Mouse (Mus musculus): Measurements from ENCODE around the gene Etv3. TPM values are rescaled to one million over a fixed set of nuclear protein-coding genes. Genes with fewer than 3 reads are reported as not detected.

Etv3 gene
- total and polyA plus RNA-seq, 3 experiments: 13.6 to 16.6 (median 15.7) TPM

GRCm38 (mm10) chr3:87568681-87569080 lies 43.5 kb downstream of the Etv3 start:
- Histone ChIP-seq H3K36me3 (replicated peaks) (no peaks in the 10 kb centered on the region), H3K27me3 (ENCODE audit: insufficient read depth, low read length) (peaks cover 11% of the 10 kb centered on the region), H3K9me3 (replicated peaks) (no peaks in the 10 kb centered on the region), H3K4me1 (ENCODE audit: insufficient read depth, low read depth, low read length) (no peaks in the 10 kb centered on the region; the same call in 1 of the 2 replicates), H3K4me3 (ENCODE audit: low read depth, low read length) (no peak overlapping the region)
- DNase-seq (ENCODE audit: low spot score): no peak
- ATAC-seq (ENCODE audit: extremely low read depth, insufficient number of reproducible peaks, low FRiP score, poor library complexity, severe bottlenecking): no peak
- no peak for TF ChIP-seq POLR2AphosphoS5 (IDR thresholded peaks at IDR 0.05; ENCODE audit: insufficient replicate concordance, low read depth, low read length)
- TF ChIP-seq GATA2 (IDR thresholded peaks at IDR 0.05; ENCODE audit: borderline replicate concordance, low read depth, low read length): no peak
- TF ChIP-seq CTCF (IDR thresholded peaks at IDR 0.05; ENCODE audit: low read depth, low read length): no peak
- TF ChIP-seq TAL1 (conservative IDR thresholded peaks at IDR 0.05; ENCODE audit: low read depth, low read length): no peak
- TF ChIP-seq GATA1 (IDR thresholded peaks at IDR 0.05; ENCODE audit: borderline replicate concordance, low read length): no peak

GRCm38 (mm10) chr3:87575766-87576165 lies 50.6 kb downstream of the Etv3 start:
- Histone ChIP-seq H3K9me3 (replicated peaks) (no peaks in the 10 kb centered on the region), H3K27me3 (ENCODE audit: insufficient read depth, low read length) (peaks cover 3% of the 10 kb centered on the region; the same call in 1 of the 2 replicates), H3K36me3 (replicated peaks) (no peaks in the 10 kb centered on the region), H3K4me1 (ENCODE audit: insufficient read depth, low read depth, low read length) (no peaks in the 10 kb centered on the region), H3K4me3 (ENCODE audit: low read depth, low read length) (no peak overlapping the region)
- no peak for ATAC-seq (ENCODE audit: extremely low read depth, insufficient number of reproducible peaks, low FRiP score, poor library complexity, severe bottlenecking)
- DNase-seq (ENCODE audit: low spot score): no peak
- TF ChIP-seq GATA1 (IDR thresholded peaks at IDR 0.05; ENCODE audit: borderline replicate concordance, low read length) (no peak), POLR2AphosphoS5 (IDR thresholded peaks at IDR 0.05; ENCODE audit: insufficient replicate concordance, low read depth, low read length) (no peak), TAL1 (conservative IDR thresholded peaks at IDR 0.05; ENCODE audit: low read depth, low read length) (no peak), CTCF (IDR thresholded peaks at IDR 0.05; ENCODE audit: low read depth, low read length) (no peak), GATA2 (IDR thresholded peaks at IDR 0.05; ENCODE audit: borderline replicate concordance, low read depth, low read length) (no peak)

GRCm38 (mm10) chr3:87582259-87582658 lies 57.1 kb downstream of the Etv3 start:
- Histone ChIP-seq H3K4me1 (ENCODE audit: insufficient read depth, low read depth, low read length) (no peaks in the 10 kb centered on the region), H3K36me3 (replicated peaks) (no peaks in the 10 kb centered on the region), H3K27me3 (ENCODE audit: insufficient read depth, low read length) (0 out of 2 replicates have a peak, but pooled peaks cover 4% of the 10 kb centered on the region), H3K9me3 (replicated peaks) (no peaks in the 10 kb centered on the region), H3K4me3 (ENCODE audit: low read depth, low read length) (no peak overlapping the region)
- DNase-seq (ENCODE audit: low spot score) (no peak), ATAC-seq (ENCODE audit: extremely low read depth, insufficient number of reproducible peaks, low FRiP score, poor library complexity, severe bottlenecking) (no peak)
- TF ChIP-seq GATA1 (IDR thresholded peaks at IDR 0.05; ENCODE audit: borderline replicate concordance, low read length): no peak

Other genes starting within 250 kb of the Etv3 start
- gene Cd5l, start 167.5 kb upstream of the Etv3 start, total RNA-seq (2014; fragmentation: Nextera tagmentation): not detected in 2 replicates
- 0.11 TPM in 1 of 2 replicates, not detected in the other for gene Cd5l, start 167.5 kb upstream of the Etv3 start, total RNA-seq (2017)
- gene Cd5l, start 167.5 kb upstream of the Etv3 start, polyA plus RNA-seq (2012): not detected in 2 replicates
- gene Fcrl1, start 149.0 kb upstream of the Etv3 start, total RNA-seq (2014; fragmentation: Nextera tagmentation): not detected in 2 replicates
- gene Fcrl1, start 149.0 kb upstream of the Etv3 start, total RNA-seq (2017): 0.06 and 0.33 TPM in 2 replicates
- gene Fcrl1, start 149.0 kb upstream of the Etv3 start, polyA plus RNA-seq (2012): not detected in 2 replicates
- gene Fcrl5, start 89.6 kb upstream of the Etv3 start, total RNA-seq (2014; fragmentation: Nextera tagmentation): not detected in 2 replicates
- 0.11 TPM in 1 of 2 replicates, not detected in the other for gene Fcrl5, start 89.6 kb upstream of the Etv3 start, total RNA-seq (2017)
- gene Fcrl5, start 89.6 kb upstream of the Etv3 start, polyA plus RNA-seq (2012): not detected in 2 replicates
- gene Arhgef11, start 92.2 kb downstream of the Etv3 start, total RNA-seq (2014; fragmentation: Nextera tagmentation): 11.4 and 14.4 TPM in 2 replicates
- gene Arhgef11, start 92.2 kb downstream of the Etv3 start, total RNA-seq (2017): 9.4 and 14.5 TPM in 2 replicates
- gene Arhgef11, start 92.2 kb downstream of the Etv3 start, polyA plus RNA-seq (2012): 3.2 and 5.1 TPM in 2 replicates
- gene Lrrc71, start 223.2 kb downstream of the Etv3 start, total RNA-seq (2014; fragmentation: Nextera tagmentation): not detected in 2 replicates
- 0.23 and 0.33 TPM in 2 replicates for gene Lrrc71, start 223.2 kb downstream of the Etv3 start, total RNA-seq (2017)
- not detected in 2 replicates for gene Lrrc71, start 223.2 kb downstream of the Etv3 start, polyA plus RNA-seq (2012)